Mouse (Mus musculus): ENCODE results near the gene Nfib.

The Nfib gene

GRCm38 (mm10) chr4:82452905-82453304 is 252.6 kb downstream of the Nfib start:
- POLR2A ChIA-PET = interaction anchor here in 1 of 4 experiments (1.2 kb wide), 1 partner anchor 27 kb away, joined by 3 read pairs; no protein-coding TSS in a partner anchor

GRCm38 (mm10) chr4:82447061-82447671 is 258.4 kb downstream of the Nfib start:
- CTCF ChIA-PET = interaction anchor here in 1 of 4 experiments (1.0 kb wide), 1 partner anchor 32 kb away, joined by 3 read pairs; no protein-coding TSS in a partner anchor
- POLR2A ChIA-PET = interaction anchor here in 2 of 4 experiments (0.7 to 1.6 kb wide), 10 partner anchors 11 to 102 kb away, joined by 3 to 7 read pairs (median 4); no protein-coding TSS in a partner anchor

More at GRCm38 (mm10) chr4:82452905-82453304, 252.6 kb downstream of the Nfib start:
- CTCF ChIA-PET = no interaction called here

GRCm38 (mm10) chr4:82444078-82444477 is 261.5 kb downstream of the Nfib start:
- POLR2A ChIA-PET = interaction anchor here in 2 of 4 experiments (1.4 to 1.6 kb wide), 5 partner anchors 10 to 28 kb away, joined by 3 to 6 read pairs (median 4); no protein-coding TSS in a partner anchor

GRCm38 (mm10) chr4:82443441-82443840 is 262.1 kb downstream of the Nfib start:
- POLR2A ChIA-PET = interaction anchor here in 2 of 4 experiments (0.9 to 1.6 kb wide), 8 partner anchors 9 to 42 kb away, joined by 3 to 5 read pairs (median 4); no protein-coding TSS in a partner anchor
- CTCF ChIA-PET = interaction anchor here in 1 of 4 experiments (0.5 kb wide), 1 partner anchor 1135 kb away, joined by 3 read pairs; no protein-coding TSS in a partner anchor

More at GRCm38 (mm10) chr4:82444078-82444477, 261.5 kb downstream of the Nfib start:
- CTCF ChIA-PET = interaction anchor here in 1 of 4 experiments (1.0 kb wide), 1 partner anchor 25 kb away, joined by 3 read pairs; no protein-coding TSS in a partner anchor

- CTCF ChIA-PET = interaction anchor here in 1 of 4 experiments (0.5 kb wide), 1 partner anchor 1135 kb away, joined by 3 read pairs; no protein-coding TSS in a partner anchor
- POLR2A ChIA-PET = interaction anchor here in 1 of 4 experiments (0.6 to 1.6 kb wide), 10 partner anchors 8 to 68 kb away, joined by 3 to 5 read pairs (median 4); no protein-coding TSS in a partner anchor
Observed at GRCm38 (mm10) chr4:82443003-82443402, 262.5 kb downstream of the Nfib start.

- ChIA-PET CTCF (no interaction called here), POLR2A (interaction anchor here in 1 of 4 experiments (0.8 to 1.3 kb wide), 2 partner anchors 10 to 72 kb away, joined by 4 to 6 read pairs; no protein-coding TSS in a partner anchor)
Observed at GRCm38 (mm10) chr4:82440606-82441005, 264.9 kb downstream of the Nfib start.

GRCm38 (mm10) chr4:82439813-82440212 is 265.7 kb downstream of the Nfib start:
- ChIA-PET POLR2A (interaction anchor here in 1 of 4 experiments (0.7 to 1.3 kb wide), 6 partner anchors 10 to 77 kb away, joined by 3 to 6 read pairs (median 3); no protein-coding TSS in a partner anchor), CTCF (interaction anchor here in 1 of 4 experiments (0.6 kb wide), 1 partner anchor 60 kb away, joined by 3 read pairs; no protein-coding TSS in a partner anchor)

- POLR2A ChIA-PET = interaction anchor here in 1 of 4 experiments (0.5 to 1.1 kb wide), 3 partner anchors 19 to 78 kb away, joined by 3 to 6 read pairs (median 3); no protein-coding TSS in a partner anchor
- CTCF ChIA-PET = no interaction called here
Observed at GRCm38 (mm10) chr4:82438631-82439030, 266.9 kb downstream of the Nfib start.

GRCm38 (mm10) chr4:82437533-82438318 is 267.8 kb downstream of the Nfib start:
- ChIA-PET POLR2A (interaction anchor here in 1 of 4 experiments (1.5 kb wide), 1 partner anchor 37 kb away, joined by 3 read pairs; no protein-coding TSS in a partner anchor), CTCF (no interaction called here)

GRCm38 (mm10) chr4:82436656-82437055 is 268.9 kb downstream of the Nfib start:
- ChIA-PET POLR2A (interaction anchor here in 2 of 4 experiments (0.5 to 1.5 kb wide), 4 partner anchors 9 to 85 kb away, joined by 3 to 6 read pairs (median 4); no protein-coding TSS in a partner anchor), CTCF (no interaction called here)

GRCm38 (mm10) chr4:82435716-82436115 is 269.8 kb downstream of the Nfib start:
- ChIA-PET CTCF (no interaction called here), POLR2A (interaction anchor here in 1 of 4 experiments (0.7 to 1.9 kb wide), 6 partner anchors 8 to 169 kb away, joined by 3 to 5 read pairs (median 4); no protein-coding TSS in a partner anchor)

- ChIA-PET POLR2A (interaction anchor here in 1 of 4 experiments (1.0 to 1.9 kb wide), 2 partner anchors 10 to 33 kb away, joined by 3 to 4 read pairs; no protein-coding TSS in a partner anchor), CTCF (no interaction called here)
Observed at GRCm38 (mm10) chr4:82433926-82434705, 271.4 kb downstream of the Nfib start.

GRCm38 (mm10) chr4:82431831-82432230 is 273.7 kb downstream of the Nfib start:
- CTCF ChIA-PET = no interaction called here
- POLR2A ChIA-PET = interaction anchor here in 3 of 4 experiments (0.7 to 2.0 kb wide), 9 partner anchors 11 to 73 kb away, joined by 3 to 7 read pairs (median 4); no protein-coding TSS in a partner anchor

- ChIA-PET POLR2A (interaction anchor here in 1 of 4 experiments (0.9 to 2.0 kb wide), 7 partner anchors 9 to 38 kb away, joined by 3 to 5 read pairs (median 4); no protein-coding TSS in a partner anchor), CTCF (no interaction called here)
Observed at GRCm38 (mm10) chr4:82430802-82431201, 274.7 kb downstream of the Nfib start.

GRCm38 (mm10) chr4:82426224-82426623 is 279.3 kb downstream of the Nfib start:
- CTCF ChIA-PET = no interaction called here
- POLR2A ChIA-PET = interaction anchor here in 1 of 4 experiments (0.6 to 1.4 kb wide), 4 partner anchors 8 to 26 kb away, joined by 3 to 5 read pairs (median 4); no protein-coding TSS in a partner anchor

GRCm38 (mm10) chr4:82418241-82418640 is 287.3 kb downstream of the Nfib start:
- CTCF ChIA-PET = no interaction called here
- POLR2A ChIA-PET = interaction anchor here in 2 of 4 experiments (0.5 to 6.8 kb wide), 12 partner anchors 8 to 1938 kb away, joined by 3 to 30 read pairs (median 4); no protein-coding TSS in a partner anchor

GRCm38 (mm10) chr4:82415817-82416216 is 289.7 kb downstream of the Nfib start:
- POLR2A ChIA-PET = interaction anchor here in 1 of 4 experiments (0.8 to 6.8 kb wide), 7 partner anchors 11 to 99 kb away, joined by 3 to 30 read pairs (median 4); no protein-coding TSS in a partner anchor

GRCm38 (mm10) chr4:82412651-82413050 is 292.9 kb downstream of the Nfib start:
- ChIA-PET CTCF (no interaction called here), POLR2A (interaction anchor here in 2 of 4 experiments (0.7 to 1.5 kb wide), 9 partner anchors 9 to 124 kb away, joined by 3 to 6 read pairs (median 3); no protein-coding TSS in a partner anchor)

More at GRCm38 (mm10) chr4:82415817-82416216, 289.7 kb downstream of the Nfib start:
- CTCF ChIA-PET = no interaction called here

Data from embryonic stem cell, embryonic (primary cell).